Mouse (Mus musculus) ovary, postnatal 10 days (tissue): ENCODE data around the gene Swap70.

Experiments
- DNase-seq: peaks from one replicate; pipeline ENCODE4 v3.0.0; 2022; ENCODE audit warnings: low spot score

The Swap70 gene

GRCm38 (mm10) chr7:110272434-110272833 lies 50.9 kb downstream of the Swap70 start:
- DNase-seq = no peak

DNA sequence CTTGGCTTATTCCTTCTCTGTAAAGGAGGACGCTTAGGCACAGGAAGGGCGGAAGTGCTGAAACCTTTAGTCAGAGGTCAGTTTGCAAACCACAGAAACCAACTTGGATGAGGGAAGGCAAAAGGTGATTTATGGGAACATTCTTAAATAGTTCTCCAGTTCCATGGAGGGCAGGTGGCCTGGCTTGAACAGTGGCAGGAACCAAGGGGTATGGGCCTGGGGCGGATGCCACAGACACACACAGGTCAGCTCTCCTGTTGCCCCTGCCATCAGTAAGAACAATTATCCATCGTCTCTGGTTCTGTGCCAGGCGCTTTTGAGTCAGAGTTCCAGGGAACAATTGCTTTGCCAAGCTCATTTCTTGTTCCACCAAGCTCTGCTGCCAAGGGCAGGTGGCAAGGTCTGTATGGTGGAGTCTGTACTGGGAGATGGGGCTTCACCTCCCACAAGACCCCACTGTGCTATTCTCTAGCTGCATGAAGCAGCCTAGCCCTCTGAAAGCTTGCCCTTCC lies 56.3 kb downstream of the Swap70 start:
- no peak for DNase-seq

DNA sequence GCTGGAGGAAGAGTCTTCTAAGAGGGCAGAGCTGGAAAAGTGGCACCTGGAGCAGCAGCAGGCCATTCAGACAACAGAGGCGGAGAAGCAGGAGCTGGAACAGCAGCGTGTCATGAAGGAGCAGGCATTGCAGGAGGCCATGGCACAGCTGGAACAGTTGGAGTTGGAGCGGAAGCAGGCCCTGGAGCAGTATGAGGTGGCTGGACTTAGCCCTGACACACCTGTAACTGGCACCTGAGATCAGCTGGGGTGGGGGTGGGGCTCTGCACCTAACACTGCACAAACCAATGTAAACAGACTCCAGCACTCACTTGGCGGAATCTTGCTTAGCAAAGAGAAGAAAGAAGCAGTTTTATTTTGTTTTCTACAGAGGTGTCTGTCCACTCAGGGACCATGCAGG lies 57.7 kb downstream of the Swap70 start:
- DNase-seq = no peak

GRCm38 (mm10) chr7:110281435-110282256 lies 60.1 kb downstream of the Swap70 start:
- DNase-seq = no peak

GRCm38 (mm10) chr7:110282797-110283196 lies 61.3 kb downstream of the Swap70 start:
- no peak for DNase-seq

- no peak for DNase-seq
These were observed 62.2 kb downstream of the Swap70 start for GRCm38 (mm10) chr7:110283484-110284275.

GRCm38 (mm10) chr7:110285076-110285848 lies 63.8 kb downstream of the Swap70 start:
- no peak for DNase-seq

DNA sequence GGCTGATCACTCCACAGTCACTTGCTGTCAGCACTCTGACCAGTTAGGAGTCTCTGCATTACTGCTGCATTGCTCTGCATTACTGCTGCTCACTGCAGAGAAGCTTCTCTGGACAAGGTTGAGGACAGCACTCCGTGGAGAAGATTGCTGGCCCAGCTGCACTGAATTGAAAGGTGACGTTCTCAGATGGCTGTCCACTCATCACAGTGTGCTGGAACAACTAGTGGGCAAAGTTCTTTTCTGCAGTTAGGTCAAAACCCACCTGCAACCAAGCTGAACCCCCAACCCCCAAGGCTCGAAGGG lies 64.3 kb downstream of the Swap70 start:
- DNase-seq = no peak

GRCm38 (mm10) chr7:110286198-110286732 lies 64.8 kb downstream of the Swap70 start:
- DNase-seq = no peak

DNA sequence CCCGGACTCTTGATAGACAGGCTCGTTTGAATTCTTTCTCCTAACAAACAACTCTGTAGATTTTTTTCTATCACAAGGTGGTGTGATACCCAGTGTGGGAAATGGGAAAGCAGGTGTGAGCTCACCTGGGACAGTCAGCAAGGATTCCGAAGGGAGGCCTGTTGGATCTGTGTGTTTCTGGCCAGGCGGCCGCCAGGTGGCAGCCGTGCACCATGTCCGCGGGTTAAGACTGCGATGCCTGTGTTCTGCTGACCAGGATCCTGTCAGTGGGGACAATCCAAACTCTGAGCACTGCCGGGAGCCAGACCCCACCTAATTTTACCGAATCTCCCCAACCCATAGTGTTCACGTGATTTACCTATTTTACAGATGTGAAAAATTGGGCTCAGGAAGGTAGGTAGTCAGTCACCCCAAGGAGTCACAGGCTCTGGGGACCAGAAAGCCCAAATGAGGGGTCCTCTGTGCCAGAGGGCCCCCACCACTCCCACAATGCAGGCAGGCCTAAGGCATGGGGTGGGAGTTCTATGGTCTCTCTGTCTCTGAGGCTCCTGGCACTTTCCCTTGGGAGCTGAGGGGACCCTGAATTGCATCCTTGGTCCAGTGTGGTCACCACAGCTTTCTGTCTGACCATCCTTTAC lies 65.4 kb downstream of the Swap70 start:
- DNase-seq = peak; percentile 63

DNA sequence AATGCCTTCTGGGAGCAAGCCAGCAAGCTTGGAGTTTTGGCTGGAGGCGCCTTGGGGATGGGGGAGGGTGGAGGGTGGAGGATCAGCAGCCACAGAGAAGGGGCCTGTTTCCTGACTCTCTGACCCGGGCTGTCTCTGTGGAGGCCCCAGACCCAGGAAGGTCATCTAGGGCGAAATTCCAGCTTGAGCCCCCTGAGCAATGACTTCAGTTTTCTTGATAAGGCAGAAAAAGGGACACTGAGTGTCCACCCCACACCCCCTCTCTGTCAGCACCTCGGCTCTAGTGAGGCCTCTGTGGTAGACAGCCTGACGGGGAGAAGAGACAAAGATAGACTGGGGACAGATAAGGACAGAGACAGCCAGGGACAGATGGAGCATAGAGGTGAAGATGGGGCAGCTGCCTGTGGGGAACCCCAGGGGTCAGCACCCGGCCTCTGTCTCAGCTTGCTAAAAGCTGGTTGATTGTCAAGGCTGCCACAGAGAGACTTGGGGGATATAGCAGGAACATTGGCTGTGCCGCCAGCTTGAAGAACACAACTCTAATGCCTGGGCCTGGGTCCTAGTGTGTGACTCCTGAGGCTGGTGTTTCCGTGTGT lies 66.1 kb downstream of the Swap70 start:
- DNase-seq = no peak

- DNase-seq = no peak
These were observed 66.7 kb downstream of the Swap70 start for GRCm38 (mm10) chr7:110288191-110288604.

GRCm38 (mm10) chr7:110288731-110289191 lies 67.2 kb downstream of the Swap70 start:
- DNase-seq = peak; percentile 65

GRCm38 (mm10) chr7:110289647-110290046 lies 68.1 kb downstream of the Swap70 start:
- no peak for DNase-seq

- DNase-seq = peak; percentile 44
These were observed 75.5 kb downstream of the Swap70 start for GRCm38 (mm10) chr7:110296889-110297603.

DNA sequence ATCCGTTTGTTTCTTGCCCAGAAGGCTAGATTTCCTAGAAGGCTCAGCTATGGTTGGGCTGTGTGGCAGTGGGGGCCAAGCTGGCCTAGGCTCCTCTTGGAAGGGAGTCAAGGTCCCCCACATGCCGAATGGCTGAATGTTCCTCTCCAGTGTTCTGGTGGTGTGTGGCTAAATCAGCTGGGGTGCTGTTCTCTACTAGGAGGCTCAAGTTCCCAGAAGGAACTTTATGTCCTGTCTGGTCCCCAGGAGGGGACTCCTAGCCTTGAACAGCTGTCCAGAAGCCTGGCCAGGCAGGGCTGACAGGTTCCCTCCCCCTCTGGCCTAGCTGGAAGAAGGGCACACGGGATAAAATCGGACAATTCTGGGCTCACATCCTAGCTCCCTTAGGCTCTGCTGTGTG lies 76.1 kb downstream of the Swap70 start:
- DNase-seq = peak; percentile 9

DNA sequence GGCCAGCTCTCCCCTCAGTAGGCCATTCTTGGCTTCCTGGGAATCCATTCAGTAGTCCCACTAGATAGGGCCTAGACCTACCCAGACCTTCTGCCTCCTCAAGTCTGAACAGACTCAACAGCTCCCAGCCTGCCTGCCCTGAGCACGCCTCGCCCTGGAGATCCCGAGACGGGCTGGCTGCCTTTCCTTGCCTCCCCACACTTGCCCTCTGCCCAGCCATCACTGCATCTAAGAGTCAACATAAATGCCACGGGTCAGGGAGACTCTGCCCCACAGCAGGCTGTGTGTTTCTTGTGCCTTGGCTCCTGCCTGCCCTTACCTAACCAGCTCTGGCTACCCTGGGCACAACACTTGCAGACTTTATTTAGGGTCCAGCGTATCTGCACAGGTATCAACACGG lies 76.6 kb downstream of the Swap70 start:
- DNase-seq = no peak

DNA sequence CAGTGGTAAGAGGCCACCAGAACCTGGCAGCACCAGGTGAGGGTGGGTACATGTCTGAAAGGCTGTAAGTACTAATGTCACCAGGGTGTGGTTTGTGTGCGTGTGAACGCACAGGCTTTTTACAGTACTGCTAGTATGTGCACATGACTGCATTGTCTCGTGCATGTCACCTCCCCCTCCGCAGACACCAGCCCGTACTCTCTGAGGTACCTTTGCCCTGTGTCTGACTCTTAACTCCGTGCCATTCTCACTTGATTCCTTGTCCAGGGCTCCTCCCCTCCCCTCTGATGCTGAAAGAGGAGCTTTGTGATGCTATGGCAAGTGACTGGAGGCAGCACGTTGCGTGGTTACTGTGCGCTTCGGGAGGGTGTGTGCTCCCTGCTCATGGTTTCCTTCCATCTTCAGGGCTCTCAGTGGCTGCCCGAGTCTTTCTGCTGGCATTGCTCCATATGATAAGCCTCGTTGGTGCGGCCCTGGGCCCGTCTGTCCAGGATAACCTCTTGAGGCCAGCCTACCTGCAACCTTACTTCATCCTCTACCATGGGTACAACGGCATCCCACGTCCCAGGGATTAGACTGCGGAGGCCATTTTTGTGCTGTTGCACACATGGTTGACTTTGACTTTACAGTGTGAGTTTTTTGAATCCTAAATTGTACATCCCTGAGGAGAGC lies 77.4 kb downstream of the Swap70 start:
- no peak for DNase-seq

GRCm38 (mm10) chr7:110302886-110303285 lies 81.4 kb downstream of the Swap70 start:
- no peak for DNase-seq

DNA sequence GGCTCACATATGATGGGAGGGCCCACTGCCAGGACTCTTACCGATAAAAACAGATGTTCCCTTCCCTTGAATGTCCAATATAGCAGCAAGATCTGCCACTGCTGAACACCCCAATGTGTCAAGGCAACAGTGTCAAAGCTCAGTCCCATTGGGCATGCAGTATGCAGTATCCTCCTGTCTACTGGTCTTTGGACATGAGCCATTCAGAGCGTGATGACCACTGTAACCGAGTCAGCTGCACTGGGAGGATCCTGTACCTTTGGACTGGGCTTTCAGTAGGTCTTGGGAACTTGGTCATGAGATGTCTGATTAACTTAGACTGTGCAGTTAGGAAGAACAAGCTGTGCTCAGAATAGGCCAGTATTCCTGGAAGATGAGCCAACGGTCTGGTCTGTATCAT lies 84.0 kb downstream of the Swap70 start:
- no peak for DNase-seq
